Mouse (Mus musculus) retina, postnatal 1 day (tissue): ENCODE results near the gene Zp1.

Experiments
- DNase-seq: peaks from one replicate; pipeline ENCODE4 v3.0.0-alpha.2; 2012

Zp1 gene

GRCm38 (mm10) chr19:10871328-10871961 is 49.0 kb downstream of the Zp1 start:
- DNase-seq, result no peak

GRCm38 (mm10) chr19:10870676-10871075 is 49.8 kb downstream of the Zp1 start:
- no peak for DNase-seq

GRCm38 (mm10) chr19:10869886-10870527 is 50.4 kb downstream of the Zp1 start, which contains the start of gene Tmem132a:
Gene Tmem132a, minus strand, starts transcription at chr19:10869940.
- DNase-seq, result no peak

GRCm38 (mm10) chr19:10869241-10869885 is 51.1 kb downstream of the Zp1 start:
- DNase-seq, result peak; percentile 92

GRCm38 (mm10) chr19:10868623-10869141 is 51.8 kb downstream of the Zp1 start:
- DNase-seq, result peak; percentile 49

GRCm38 (mm10) chr19:10867946-10868622 is 52.3 kb downstream of the Zp1 start:
- DNase-seq, result no peak

- no peak for DNase-seq
These were observed 54.1 kb downstream of the Zp1 start for GRCm38 (mm10) chr19:10866351-10866750.
